Mouse (Mus musculus) midbrain, embryonic 13.5 days (tissue): Measurements from ENCODE around the gene Gclm. TPM values are rescaled to one million over a fixed set of nuclear protein-coding genes. Genes with fewer than 3 reads are reported as not detected.
A peak's percentile ranks its signal among the peaks of the same experiment; 100 is the strongest.

Experiments
- ATAC-seq: fragments of 200-750 bp; cut with Nextera tagmentation; 2 replicates; pipeline ENCODE4 v1.8.0; 2017; ENCODE audit warnings: mild to moderate bottlenecking, moderate TSS enrichment, moderate library complexity
- H3K27ac ChIP-seq: fragments of 300-500 bp; sonication (generic); 2 replicates; pipeline ENCODE4 v1.5.1; 2015; ENCODE audit warnings: inconsistent platforms, mild to moderate bottlenecking, moderate library complexity
- H3K27me3 ChIP-seq: fragments of 300-500 bp; sonication (generic); 2 replicates; pipeline ENCODE4 v1.6.1; 2015; ENCODE audit warnings: mild to moderate bottlenecking, inconsistent platforms
- H3K36me3 ChIP-seq: fragments of 300-500 bp; sonication (generic); 2 replicates; pipeline ENCODE4 v1.6.1; 2015; ENCODE audit warnings: mild to moderate bottlenecking, inconsistent platforms
- H3K4me1 ChIP-seq: fragments of 300-500 bp; sonication (generic); replicated peaks from 2 replicates; pipeline ENCODE4 v1.6.1; 2015; ENCODE audit warnings: inconsistent platforms
- H3K4me2 ChIP-seq: fragments of 300-500 bp; sonication (generic); replicated peaks from 2 replicates; pipeline ENCODE4 v1.6.1; 2015; ENCODE audit warnings: moderate library complexity, mild to moderate bottlenecking, inconsistent platforms
- H3K4me3 ChIP-seq: fragments of 300-500 bp; sonication (generic); replicated peaks from 2 replicates; pipeline ENCODE4 v1.5.1; 2015; ENCODE audit warnings: mild to moderate bottlenecking, inconsistent platforms
- H3K9ac ChIP-seq: fragments of 300-500 bp; sonication (generic); replicated peaks from 2 replicates; pipeline ENCODE4 v1.6.1; 2015; ENCODE audit warnings: mild to moderate bottlenecking, inconsistent platforms
- H3K9me3 ChIP-seq: fragments of 300-500 bp; sonication (generic); 2 replicates; pipeline ENCODE4 v1.6.1; 2016; ENCODE audit warnings: mild to moderate bottlenecking, inconsistent platforms
- WGBS: fragments of 180-500 bp; shearing (Covaris S2); methylation state at CpG from one replicate; pipeline ENCODE4 v1.1.7; 2015; 5-methylcytosine and 5-hydroxymethylcytosine counted together
- polyA plus RNA-seq: library from polyadenylated mRNA; unstranded; fragments of >200 nt; fragmentation: Nextera tagmentation; extraction: Ambion mirVana; gene quantifications from 2 replicates; pipeline ENCODE4 v1.2.1, GENCODE M21; 2015

Gene Gclm
- polyA plus RNA-seq, 1 experiment from 2014 or later: 45.2 TPM

- 68% methylated on average over 9 of the region's 9 CpGs for WGBS
- 0 out of 2 replicates have a peak, but pooled peaks have one; percentile 17 for ATAC-seq
Observed at GRCm38 (mm10) chr3:122300983-122301919, 55.9 kb downstream of the Gclm start.

GRCm38 (mm10) chr3:122304560-122304959 lies 59.2 kb downstream of the Gclm start:
- Histone ChIP-seq H3K4me1 (peaks cover 7% of the 10 kb centered on the region; the same call in 1 of the 2 replicates), H3K36me3 (no peaks in the 10 kb centered on the region), H3K9me3 (no peaks in the 10 kb centered on the region), H3K27me3 (0 out of 2 replicates have a peak, but pooled peaks cover 2% of the 10 kb centered on the region), H3K4me2 (no peak overlapping the region), H3K27ac (no peak overlapping the region), H3K4me3 (no peak overlapping the region), H3K9ac (no peak overlapping the region)
- no peak for ATAC-seq
- 72% methylated on average over 4 of the region's 4 CpGs for WGBS

More at GRCm38 (mm10) chr3:122300983-122301919, 55.9 kb downstream of the Gclm start:
- H3K9ac ChIP-seq: no peak overlapping the region
- no peaks in the 10 kb centered on the region for H3K36me3 ChIP-seq
- peaks cover 28% of the 10 kb centered on the region for H3K4me1 ChIP-seq
- 0 out of 2 replicates have a peak overlapping the region, but pooled peaks have one; percentile 9 for H3K27ac ChIP-seq
- H3K9me3 ChIP-seq: no peaks in the 10 kb centered on the region
- no peak overlapping the region for H3K4me3 ChIP-seq
- H3K4me2 ChIP-seq: no peak overlapping the region
- H3K27me3 ChIP-seq: 0 out of 2 replicates have a peak, but pooled peaks cover under 1% of the 10 kb centered on the region

GRCm38 (mm10) chr3:122307894-122308671 lies 62.7 kb downstream of the Gclm start:
- Histone ChIP-seq H3K4me1 (no peaks in the 10 kb centered on the region), H3K36me3 (no peaks in the 10 kb centered on the region), H3K9ac (no peak overlapping the region), H3K27ac (no peak overlapping the region), H3K4me3 (no peak overlapping the region), H3K27me3 (0 out of 2 replicates have a peak, but pooled peaks cover 5% of the 10 kb centered on the region), H3K4me2 (no peak overlapping the region), H3K9me3 (no peaks in the 10 kb centered on the region)
- WGBS: 53% methylated on average over 4 of the region's 4 CpGs
- ATAC-seq: peak; percentile 37; the same call in 1 of the 2 replicates

- Histone ChIP-seq H3K9ac (no peak overlapping the region), H3K4me2 (no peak overlapping the region), H3K4me1 (no peaks in the 10 kb centered on the region), H3K27me3 (0 out of 2 replicates have a peak, but pooled peaks cover 6% of the 10 kb centered on the region), H3K9me3 (no peaks in the 10 kb centered on the region), H3K4me3 (no peak overlapping the region), H3K36me3 (no peaks in the 10 kb centered on the region), H3K27ac (no peak overlapping the region)
- no peak for ATAC-seq
- WGBS: 37% methylated on average over 6 of the region's 6 CpGs
Observed at GRCm38 (mm10) chr3:122308981-122309380, 63.6 kb downstream of the Gclm start.

- Histone ChIP-seq H3K4me2 (no peak overlapping the region), H3K4me1 (peaks cover 11% of the 10 kb centered on the region; the same call in 1 of the 2 replicates), H3K27me3 (0 out of 2 replicates have a peak, but pooled peaks cover 4% of the 10 kb centered on the region), H3K9ac (no peak overlapping the region), H3K9me3 (no peaks in the 10 kb centered on the region), H3K27ac (no peak overlapping the region), H3K4me3 (no peak overlapping the region), H3K36me3 (no peaks in the 10 kb centered on the region)
- 0 out of 2 replicates have a peak, but pooled peaks have one; percentile 28 for ATAC-seq
- WGBS: 15% methylated on average over 2 of the region's 2 CpGs
Observed at GRCm38 (mm10) chr3:122312078-122312477, 66.7 kb downstream of the Gclm start.

- peaks cover 11% of the 10 kb centered on the region; the same call in 1 of the 2 replicates for H3K4me1 ChIP-seq
- 84% methylated on average over 10 of the region's 10 CpGs for WGBS
- no peak overlapping the region for H3K4me3 ChIP-seq
- H3K4me2 ChIP-seq: no peak overlapping the region
- H3K27me3 ChIP-seq: 0 out of 2 replicates have a peak, but pooled peaks cover 4% of the 10 kb centered on the region
- no peak overlapping the region for H3K9ac ChIP-seq
- no peaks in the 10 kb centered on the region for H3K9me3 ChIP-seq
- ATAC-seq: no peak
- H3K27ac ChIP-seq: no peak overlapping the region
- H3K36me3 ChIP-seq: no peaks in the 10 kb centered on the region
Observed at GRCm38 (mm10) chr3:122312936-122313629, 67.7 kb downstream of the Gclm start.

- no peaks in the 10 kb centered on the region for H3K9me3 ChIP-seq
- ATAC-seq: no peak; the same call in 1 of the 2 replicates
- H3K4me2 ChIP-seq: no peak overlapping the region
- 43% methylated on average over 7 of the region's 7 CpGs for WGBS
- no peaks in the 10 kb centered on the region for H3K36me3 ChIP-seq
- no peak overlapping the region for H3K4me3 ChIP-seq
- H3K27ac ChIP-seq: no peak overlapping the region
- 0 out of 2 replicates have a peak, but pooled peaks cover 4% of the 10 kb centered on the region for H3K27me3 ChIP-seq
- H3K9ac ChIP-seq: no peak overlapping the region
- peaks cover 11% of the 10 kb centered on the region; the same call in 1 of the 2 replicates for H3K4me1 ChIP-seq
Observed at GRCm38 (mm10) chr3:122313936-122314335, 68.6 kb downstream of the Gclm start.

GRCm38 (mm10) chr3:122316621-122317020 lies 71.3 kb downstream of the Gclm start:
- Histone ChIP-seq H3K36me3 (no peaks in the 10 kb centered on the region), H3K27ac (no peak overlapping the region), H3K4me1 (peaks cover 11% of the 10 kb centered on the region; the same call in 1 of the 2 replicates), H3K27me3 (0 out of 2 replicates have a peak, but pooled peaks cover 4% of the 10 kb centered on the region), H3K4me2 (peak overlapping the region; percentile 36), H3K4me3 (no peak overlapping the region), H3K9ac (no peak overlapping the region), H3K9me3 (no peaks in the 10 kb centered on the region)
- 10% methylated on average over 11 of the region's 11 CpGs for WGBS
- ATAC-seq: peak; percentile 53

- Histone ChIP-seq H3K27me3 (0 out of 2 replicates have a peak, but pooled peaks cover 4% of the 10 kb centered on the region), H3K36me3 (no peaks in the 10 kb centered on the region), H3K9ac (no peak overlapping the region), H3K27ac (no peak overlapping the region), H3K4me3 (no peak overlapping the region), H3K4me1 (peaks cover 11% of the 10 kb centered on the region; the same call in 1 of the 2 replicates), H3K9me3 (no peaks in the 10 kb centered on the region), H3K4me2 (no peak overlapping the region)
- no peak for ATAC-seq
- 81% methylated on average over 6 of the region's 6 CpGs for WGBS
Observed at GRCm38 (mm10) chr3:122317339-122317738, 72.0 kb downstream of the Gclm start.
